Mouse (Mus musculus): ENCODE data around the gene Rpl27. TPM values are rescaled to one million over a fixed set of nuclear protein-coding genes. Genes with fewer than 3 reads are reported as not detected.

The Rpl27 gene
- polyA plus RNA-seq (2014; fragmentation: Nextera tagmentation; extraction: Ambion mirVana): 301 and 329 TPM in 2 replicates

- peaks cover 10% of the 10 kb centered on the region for H3K4me1 ChIP-seq (ENCODE audit: control insufficient read depth, insufficient read depth, low read length)
- H3K36me3 ChIP-seq (ENCODE audit: control insufficient read depth, insufficient read depth, low read length): peaks cover 29% of the 10 kb centered on the region
- DNase-seq: peak; percentile 98
- peak; percentile 97 for ATAC-seq (ENCODE audit: low FRiP score, low TSS enrichment)
- under 1% methylated on average over 42 of the region's 42 CpGs for WGBS
- H3K9me3 ChIP-seq (ENCODE audit: control insufficient read depth, low read length): no peaks in the 10 kb centered on the region
- no peaks in the 10 kb centered on the region for H3K27me3 ChIP-seq (ENCODE audit: control insufficient read depth, insufficient read depth, low read length)
- H3K9ac ChIP-seq (replicated peaks; ENCODE audit: low read length): peak within 1 kb of the TSS; percentile 95
- H3K4me2 ChIP-seq (ENCODE audit: low read length): peak within 1 kb of the TSS; percentile 98
- H3K27ac ChIP-seq (replicated peaks; ENCODE audit: low read depth, low read length): peak within 1 kb of the TSS; percentile 96
- peak within 1 kb of the TSS; percentile 59 for H3K4me3 ChIP-seq (replicated peaks; ENCODE audit: low read depth, low read length)
Observed at GRCm38 (mm10) chr11:101442127-101442693, at the start of gene Rpl27. Rpl27 (plus strand) TSS chr11:101442298.

GRCm38 (mm10) chr11:101395110-101395509, 47.0 kb upstream of the Rpl27 start:
- no peaks in the 10 kb centered on the region for H3K36me3 ChIP-seq (ENCODE audit: control insufficient read depth, insufficient read depth, low read length)
- WGBS: 5% methylated on average over 8 of the region's 8 CpGs
- H3K4me2 ChIP-seq (ENCODE audit: low read length): no peak overlapping the region
- ATAC-seq (ENCODE audit: low FRiP score, low TSS enrichment): no peak
- H3K9me3 ChIP-seq (ENCODE audit: control insufficient read depth, low read length): no peaks in the 10 kb centered on the region
- no peak overlapping the region for H3K27ac ChIP-seq (replicated peaks; ENCODE audit: low read depth, low read length)
- DNase-seq: peak; percentile 90
- no peaks in the 10 kb centered on the region for H3K27me3 ChIP-seq (ENCODE audit: control insufficient read depth, insufficient read depth, low read length)
- no peak overlapping the region for H3K4me3 ChIP-seq (replicated peaks; ENCODE audit: low read depth, low read length)
- no peak overlapping the region for H3K9ac ChIP-seq (replicated peaks; ENCODE audit: low read length)
- H3K4me1 ChIP-seq (ENCODE audit: control insufficient read depth, insufficient read depth, low read length): no peaks in the 10 kb centered on the region

- ATAC-seq (ENCODE audit: low FRiP score, low TSS enrichment): no peak
- no peak for DNase-seq
- WGBS: 88% methylated on average over 2 of the region's 2 CpGs
Observed at GRCm38 (mm10) chr11:101415306-101415705, 26.8 kb upstream of the Rpl27 start.

GRCm38 (mm10) chr11:101416433-101417100, 25.5 kb upstream of the Rpl27 start:
- peak overlapping the region; percentile 67 for H3K4me2 ChIP-seq (ENCODE audit: low read length)
- H3K4me3 ChIP-seq (replicated peaks; ENCODE audit: low read depth, low read length): peak overlapping the region; percentile 75
- H3K36me3 ChIP-seq (ENCODE audit: control insufficient read depth, insufficient read depth, low read length): peaks cover 22% of the 10 kb centered on the region
- peak overlapping the region; percentile 86 for H3K27ac ChIP-seq (replicated peaks; ENCODE audit: low read depth, low read length)
- no peaks in the 10 kb centered on the region for H3K9me3 ChIP-seq (ENCODE audit: control insufficient read depth, low read length)
- peak overlapping the region; percentile 81 for H3K9ac ChIP-seq (replicated peaks; ENCODE audit: low read length)
- DNase-seq: no peak
- H3K4me1 ChIP-seq (ENCODE audit: control insufficient read depth, insufficient read depth, low read length): 0 out of 2 replicates have a peak, but pooled peaks cover 6% of the 10 kb centered on the region
- no peaks in the 10 kb centered on the region for H3K27me3 ChIP-seq (ENCODE audit: control insufficient read depth, insufficient read depth, low read length)
- peak; percentile 34; the same call in 1 of the 2 replicates for ATAC-seq (ENCODE audit: low FRiP score, low TSS enrichment)
- 3% methylated on average over 11 of the region's 11 CpGs for WGBS

More at GRCm38 (mm10) chr11:101415306-101415705, 26.8 kb upstream of the Rpl27 start:
- Histone ChIP-seq H3K4me2 (ENCODE audit: low read length) (no peak overlapping the region), H3K4me1 (ENCODE audit: control insufficient read depth, insufficient read depth, low read length) (0 out of 2 replicates have a peak, but pooled peaks cover 6% of the 10 kb centered on the region), H3K4me3 (replicated peaks; ENCODE audit: low read depth, low read length) (no peak overlapping the region), H3K9ac (replicated peaks; ENCODE audit: low read length) (no peak overlapping the region), H3K27me3 (ENCODE audit: control insufficient read depth, insufficient read depth, low read length) (no peaks in the 10 kb centered on the region), H3K36me3 (ENCODE audit: control insufficient read depth, insufficient read depth, low read length) (peaks cover 34% of the 10 kb centered on the region), H3K9me3 (ENCODE audit: control insufficient read depth, low read length) (no peaks in the 10 kb centered on the region), H3K27ac (replicated peaks; ENCODE audit: low read depth, low read length) (no peak overlapping the region)

- DNase-seq: peak; percentile 94
- Histone ChIP-seq H3K4me1 (ENCODE audit: control insufficient read depth, insufficient read depth, low read length) (0 out of 2 replicates have a peak, but pooled peaks cover 6% of the 10 kb centered on the region), H3K4me2 (ENCODE audit: low read length) (peak within 1 kb of the TSS; percentile 67), H3K27ac (replicated peaks; ENCODE audit: low read depth, low read length) (peak within 1 kb of the TSS; percentile 86), H3K36me3 (ENCODE audit: control insufficient read depth, insufficient read depth, low read length) (peaks cover 14% of the 10 kb centered on the region), H3K27me3 (ENCODE audit: control insufficient read depth, insufficient read depth, low read length) (no peaks in the 10 kb centered on the region), H3K9ac (replicated peaks; ENCODE audit: low read length) (peak within 1 kb of the TSS; percentile 81), H3K9me3 (ENCODE audit: control insufficient read depth, low read length) (no peaks in the 10 kb centered on the region), H3K4me3 (replicated peaks; ENCODE audit: low read depth, low read length) (peak within 1 kb of the TSS; percentile 75)
- peak; percentile 76; the same call in 1 of the 2 replicates for ATAC-seq (ENCODE audit: low FRiP score, low TSS enrichment)
- under 1% methylated on average over 45 of the region's 45 CpGs for WGBS
Observed at GRCm38 (mm10) chr11:101417101-101417855, 24.8 kb upstream of the Rpl27 start, which contains the start of gene Aarsd1. Aarsd1 (minus strand) TSS chr11:101417615.

- Histone ChIP-seq H3K9ac (replicated peaks; ENCODE audit: low read length) (no peak overlapping the region), H3K4me3 (replicated peaks; ENCODE audit: low read depth, low read length) (no peak overlapping the region), H3K27me3 (ENCODE audit: control insufficient read depth, insufficient read depth, low read length) (no peaks in the 10 kb centered on the region), H3K4me2 (ENCODE audit: low read length) (no peak overlapping the region), H3K36me3 (ENCODE audit: control insufficient read depth, insufficient read depth, low read length) (no peaks in the 10 kb centered on the region), H3K9me3 (ENCODE audit: control insufficient read depth, low read length) (no peaks in the 10 kb centered on the region), H3K27ac (replicated peaks; ENCODE audit: low read depth, low read length) (no peak overlapping the region), H3K4me1 (ENCODE audit: control insufficient read depth, insufficient read depth, low read length) (peaks cover 7% of the 10 kb centered on the region; the same call in 1 of the 2 replicates)
- no peak for DNase-seq
- ATAC-seq (ENCODE audit: low FRiP score, low TSS enrichment): no peak
- 42% methylated on average over 6 of the region's 6 CpGs for WGBS
Observed at GRCm38 (mm10) chr11:101418991-101419390, 23.1 kb upstream of the Rpl27 start.

GRCm38 (mm10) chr11:101419610-101420009, 22.5 kb upstream of the Rpl27 start:
- no peak overlapping the region for H3K4me2 ChIP-seq (ENCODE audit: low read length)
- H3K4me3 ChIP-seq (replicated peaks; ENCODE audit: low read depth, low read length): no peak overlapping the region
- 25% methylated on average over 3 of the region's 3 CpGs for WGBS
- H3K27ac ChIP-seq (replicated peaks; ENCODE audit: low read depth, low read length): no peak overlapping the region
- no peaks in the 10 kb centered on the region for H3K36me3 ChIP-seq (ENCODE audit: control insufficient read depth, insufficient read depth, low read length)
- peaks cover 13% of the 10 kb centered on the region; the same call in 1 of the 2 replicates for H3K4me1 ChIP-seq (ENCODE audit: control insufficient read depth, insufficient read depth, low read length)
- DNase-seq (peak; percentile 21), ATAC-seq (ENCODE audit: low FRiP score, low TSS enrichment) (no peak)
- H3K9me3 ChIP-seq (ENCODE audit: control insufficient read depth, low read length): no peaks in the 10 kb centered on the region
- no peak overlapping the region for H3K9ac ChIP-seq (replicated peaks; ENCODE audit: low read length)
- no peaks in the 10 kb centered on the region for H3K27me3 ChIP-seq (ENCODE audit: control insufficient read depth, insufficient read depth, low read length)

- Histone ChIP-seq H3K4me2 (ENCODE audit: low read length) (no peak overlapping the region), H3K36me3 (ENCODE audit: control insufficient read depth, insufficient read depth, low read length) (no peaks in the 10 kb centered on the region), H3K4me1 (ENCODE audit: control insufficient read depth, insufficient read depth, low read length) (peaks cover 13% of the 10 kb centered on the region; the same call in 1 of the 2 replicates), H3K27ac (replicated peaks; ENCODE audit: low read depth, low read length) (no peak overlapping the region), H3K4me3 (replicated peaks; ENCODE audit: low read depth, low read length) (no peak overlapping the region), H3K27me3 (ENCODE audit: control insufficient read depth, insufficient read depth, low read length) (no peaks in the 10 kb centered on the region), H3K9me3 (ENCODE audit: control insufficient read depth, low read length) (no peaks in the 10 kb centered on the region), H3K9ac (replicated peaks; ENCODE audit: low read length) (no peak overlapping the region)
- 93% methylated on average over 5 of the region's 5 CpGs for WGBS
- ATAC-seq (ENCODE audit: low FRiP score, low TSS enrichment) (no peak), DNase-seq (no peak)
Observed at GRCm38 (mm10) chr11:101420148-101420547, 21.9 kb upstream of the Rpl27 start.

All from midbrain, embryonic 14.5 days (tissue).